Mouse (Mus musculus): Measurements from ENCODE around the gene Zscan4-ps1. TPM values are rescaled to one million over a fixed set of nuclear protein-coding genes. Genes with fewer than 3 reads are reported as not detected.
"Not testable (repeated sequence)": the region's sequence is repeated elsewhere in the genome, so short reads cannot be mapped to it uniquely, and the experiment has no call there.

The Zscan4-ps1 gene
- not detected in 2 replicates for polyA plus RNA-seq (2014; fragmentation: Nextera tagmentation; extraction: Ambion mirVana)

DNA sequence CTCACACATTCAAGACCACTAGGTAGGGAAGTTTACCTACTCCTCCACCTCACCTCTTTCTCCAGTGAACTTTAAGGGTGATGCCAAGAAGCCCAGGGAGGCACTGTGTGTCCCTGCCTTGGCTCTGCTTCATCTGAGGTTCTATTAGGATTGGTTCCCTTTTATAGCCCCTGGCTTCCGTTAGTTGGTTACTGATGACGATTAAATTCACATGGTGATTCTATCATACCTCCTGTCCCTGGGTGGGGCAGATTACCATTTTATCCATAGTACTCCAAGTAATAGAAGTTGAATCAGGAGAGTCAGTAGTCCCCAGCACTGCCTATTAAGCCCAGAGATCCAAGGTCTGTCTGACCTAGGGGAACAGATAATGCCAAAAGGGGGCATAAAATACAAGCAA, at the start of gene Zscan4-ps1:
Gene Zscan4-ps1, minus strand, starts transcription at position 101 of the 400 bp plus-strand sequence.
- H3K4me3 ChIP-seq (ENCODE audit: low read depth, low read length); H3K9me3 ChIP-seq (ENCODE audit: control insufficient read depth, low read depth, low read length); H3K27ac ChIP-seq (ENCODE audit: low read length); ATAC-seq (ENCODE audit: insufficient number of reproducible peaks, insufficient read depth, low FRiP score, low read depth); H3K4me1 ChIP-seq (ENCODE audit: control insufficient read depth, insufficient read depth, low read length); H3K4me2 ChIP-seq (replicated peaks; ENCODE audit: low read depth, low read length); H3K36me3 ChIP-seq (ENCODE audit: control insufficient read depth, insufficient read depth, low read length); H3K9ac ChIP-seq (replicated peaks; ENCODE audit: low read depth, low read length); H3K27me3 ChIP-seq (ENCODE audit: control insufficient read depth, insufficient read depth, low read length): not testable (repeated sequence)
- WGBS: 88% methylated on average over 2 of the region's 2 CpGs

Other genes with a start within 250 kb of the Zscan4-ps1 start
- gene Zscan4b, start 164.6 kb downstream of the Zscan4-ps1 start, polyA plus RNA-seq (2014; fragmentation: Nextera tagmentation; extraction: Ambion mirVana): not detected in 2 replicates
- gene Zscan4c, start 63.9 kb downstream of the Zscan4-ps1 start, polyA plus RNA-seq (2014; fragmentation: Nextera tagmentation; extraction: Ambion mirVana): not detected in 2 replicates
- not detected in 2 replicates for gene Zscan4d, start 96.5 kb upstream of the Zscan4-ps1 start, polyA plus RNA-seq (2014; fragmentation: Nextera tagmentation; extraction: Ambion mirVana)
- not detected in 2 replicates for gene Zscan4e, start 241.0 kb upstream of the Zscan4-ps1 start, polyA plus RNA-seq (2014; fragmentation: Nextera tagmentation; extraction: Ambion mirVana)